Mouse (Mus musculus) spleen, adult 2 months (tissue): ENCODE measurements around the gene Lnpep.

Experiments used
- CTCF ChIP-seq: fragments of 200-500 bp; IDR thresholded peaks from 2 replicates; pipeline ENCODE4 v1.5.1; 2011; ENCODE audit warnings: mild to moderate bottlenecking, inconsistent platforms; ENCODE audit not compliant: insufficient read depth, insufficient read length, insufficient replicate concordance; ENCODE audit errors: extremely low read depth
- POLR2A ChIP-seq: fragments of 200-500 bp; IDR thresholded peaks from 2 replicates; pipeline ENCODE4 v1.6.1; 2011; ENCODE audit warnings: low read depth, low read length, inconsistent platforms

DNA sequence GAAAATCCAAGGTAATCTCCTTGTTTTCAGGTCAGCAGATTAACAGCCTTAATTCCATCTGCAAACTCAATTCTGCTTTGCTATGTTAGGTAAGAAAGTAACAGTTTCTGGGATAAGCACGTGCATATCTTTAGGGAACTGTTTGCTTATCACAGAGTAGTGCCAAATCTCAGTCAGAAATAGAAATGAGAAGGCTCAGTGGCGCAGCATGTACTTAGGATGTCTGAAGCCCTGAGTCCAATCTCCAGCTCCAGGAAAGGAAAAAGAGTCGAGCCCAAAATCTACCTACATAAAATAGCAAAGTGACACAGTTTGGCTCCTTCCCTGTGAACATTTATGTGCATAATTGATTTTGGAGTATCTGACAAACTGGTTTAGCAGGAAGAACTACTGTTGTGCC lies 125.6 kb downstream of the Lnpep start:
- TF ChIP-seq CTCF (no peak), POLR2A (no peak)
